In genomic region chr1:132054387-132054786, GRCm38 (mm10) we compare ENCODE assay signal across 26 mouse cellular contexts. TPM values are rescaled to one million over a fixed set of nuclear protein-coding genes. Genes with fewer than 3 reads are reported as not detected.
DNase-seq lines count a peak whose midpoint lies in the region; ATAC-seq and TF ChIP-seq lines count a peak whose summit lies in the region.
"Had no signal": no experiment of that assay in that cellular context is flagged by ENCODE, and none has a peak within 500 bp of the region (broad histone marks: within the 10 kb centered on the region; RNA-seq: fewer than 3 reads in every experiment).

No protein-coding gene starts in this region.

- H3K27me3 ChIP-seq in G1E (ENCODE audit: insufficient read depth, low read length), result peaks cover 67% of the 10 kb centered on the region
- no peaks in the 10 kb centered on the region for H3K27me3 ChIP-seq in hindbrain, postnatal 0 days (ENCODE audit: insufficient read depth, low read length)
- H3K27me3 ChIP-seq: embryonic facial prominence, embryonic 13.5 days; forebrain, embryonic 13.5 days had no signal

- peak; percentile 79 for DNase-seq in A20 (ENCODE audit: low read depth, low spot score)
- DNase-seq in G1E (ENCODE audit: low spot score), result peak; percentile 43
- no peak for DNase-seq in hindbrain, postnatal 0 days (ENCODE audit: low spot score)
- DNase-seq in adrenal gland, adult 8-10 months, result no peak
- DNase-seq in left cerebral cortex, postnatal 25 days (ENCODE audit: low spot score in 2 of 2), result no peak
- no peak for DNase-seq in heart, postnatal 36 days
- DNase-seq: adrenal gland, adult 2 months; adrenal gland, postnatal 25 days; cerebellum, adult 2 months; cerebellum, adult 9-11 months; cerebellum, postnatal 25 days; embryo, embryonic 11 days; gastrocnemius, postnatal 10 days; gastrocnemius, postnatal 36 days; heart, adult 11 months; heart, postnatal 4 days; kidney, adult 2 months had no signal

- peak; percentile 61 for ATAC-seq in G1E (ENCODE audit: extremely low read depth, insufficient number of reproducible peaks, low FRiP score, poor library complexity, severe bottlenecking)
- ATAC-seq in common myeloid progenitor, adult 5-6 weeks (replicated peaks; ENCODE audit: low read depth, poor library complexity, severe bottlenecking), result peak; percentile 89
- ATAC-seq in megakaryocyte progenitor cell, adult 5-6 weeks (replicated peaks; ENCODE audit: poor library complexity), result peak; percentile 81
- ATAC-seq in hindbrain, postnatal 0 days, result no peak
- ATAC-seq: forebrain, embryonic 13.5 days; forebrain, embryonic 16.5 days had no signal

- H3K4me2 ChIP-seq in hindbrain, postnatal 0 days (ENCODE audit: low read depth, low read length), result no peak overlapping the region
- H3K4me2 ChIP-seq: embryonic facial prominence, embryonic 13.5 days; forebrain, embryonic 13.5 days; heart, embryonic 11.5 days; hindbrain, embryonic 14.5 days had no signal

- H3K4me1 ChIP-seq in G1E (ENCODE audit: insufficient read depth, low read depth, low read length), result peaks cover 24% of the 10 kb centered on the region
- no peaks in the 10 kb centered on the region for H3K4me1 ChIP-seq in hindbrain, postnatal 0 days (ENCODE audit: insufficient read depth, low read length)
- H3K4me1 ChIP-seq: embryonic facial prominence, embryonic 10.5 days; embryonic facial prominence, embryonic 13.5 days had no signal

- no peaks in the 10 kb centered on the region for H3K36me3 ChIP-seq in G1E (replicated peaks)
- H3K36me3 ChIP-seq in hindbrain, postnatal 0 days (ENCODE audit: insufficient read depth, low read length), result no peaks in the 10 kb centered on the region
- H3K36me3 ChIP-seq: embryonic facial prominence, embryonic 10.5 days; embryonic facial prominence, embryonic 13.5 days had no signal

- H3K27ac ChIP-seq in hindbrain, postnatal 0 days, result no peak overlapping the region
- H3K27ac ChIP-seq: embryonic facial prominence, embryonic 10.5 days; embryonic facial prominence, embryonic 13.5 days; forebrain, embryonic 13.5 days; hindbrain, embryonic 14.5 days had no signal

- intact Hi-C loops in left cerebral cortex, postnatal 25 days (cut with DNase I), result no loop called here
- intact Hi-C loops in heart, postnatal 36 days (cut with DNase I), result no loop called here

- H3K4me3 ChIP-seq in G1E (ENCODE audit: low read depth, low read length), result no peak overlapping the region
- no peak overlapping the region for H3K4me3 ChIP-seq in hindbrain, postnatal 0 days (ENCODE audit: low read length)
- H3K4me3 ChIP-seq: embryonic facial prominence, embryonic 10.5 days; embryonic facial prominence, embryonic 13.5 days; erythroblast, embryonic 14.5 days; forebrain, embryonic 13.5 days had no signal

- no peak overlapping the region for H3K9ac ChIP-seq in hindbrain, postnatal 0 days (replicated peaks; ENCODE audit: low read length)
- H3K9ac ChIP-seq: embryonic facial prominence, embryonic 13.5 days; forebrain, embryonic 13.5 days; hindbrain, embryonic 14.5 days had no signal

- 95% methylated on average over 3 of the region's 3 CpGs for WGBS in hindbrain, postnatal 0 days

- H3K9me3 ChIP-seq in G1E (replicated peaks), result no peaks in the 10 kb centered on the region
- H3K9me3 ChIP-seq in hindbrain, postnatal 0 days (ENCODE audit: low read length), result no peaks in the 10 kb centered on the region
- H3K9me3 ChIP-seq: embryonic facial prominence, embryonic 10.5 days; embryonic facial prominence, embryonic 13.5 days; forebrain, embryonic 13.5 days had no signal

- TF ChIP-seq CTCF in G1E (IDR thresholded peaks at IDR 0.05; ENCODE audit: low read depth, low read length), result no peak
- no peak for TF ChIP-seq CTCF in hindbrain, postnatal 0 days (IDR thresholded peaks at IDR 0.05; ENCODE audit: low read depth)

RNA-seq across cellular contexts. Expression of gene Mfsd4a, which starts 13.5 kb away (rescaled TPM):
- not detected in 2 replicates for total RNA-seq in G1E (2014; fragmentation: Nextera tagmentation)
- 0.70 and 1.0 TPM in 2 replicates for total RNA-seq in G1E (2017)
- not detected in 2 replicates for polyA plus RNA-seq in G1E (2012)
- total RNA-seq in common myeloid progenitor, adult 5-6 weeks (2017), result 0.63 and 5.5 TPM in 2 replicates
- 0.52 TPM in 1 of 2 replicates, not detected in the other for total RNA-seq in megakaryocyte progenitor cell, adult 5-6 weeks (2015)
- 0.20 and 0.25 TPM in 2 replicates for total RNA-seq in megakaryocyte progenitor cell, adult 5-6 weeks (2017)
- 5.8 and 10.2 TPM in 2 replicates for total RNA-seq in hindbrain, postnatal 0 days (2014; rRNA removed)
- 8.4 and 9.1 TPM in 2 replicates for polyA plus RNA-seq in hindbrain, postnatal 0 days (2015; fragmentation: Nextera tagmentation; extraction: Ambion mirVana)
- total RNA-seq in adrenal gland, adult 8-10 months (2022), result 10 to 100 TPM; 29.5 to 40.9 (median 32.2) TPM
- 10 to 100 TPM; 73.5 to 87.6 TPM for total RNA-seq in left cerebral cortex, postnatal 25 days (2021)
- 1 to 10 TPM; 1.4 to 2.3 TPM for total RNA-seq in heart, postnatal 36 days (2021)
- polyA plus RNA-seq: erythroblast, embryonic 14.5 days had no signal

RNA-seq across cellular contexts. Expression of gene Elk4, which starts 47.0 kb away (rescaled TPM):
- total RNA-seq in G1E (2014; fragmentation: Nextera tagmentation) (166 and 187 TPM in 2 replicates), G1E (2017) (67.4 and 83.2 TPM in 2 replicates)
- 4.1 and 5.1 TPM in 2 replicates for polyA plus RNA-seq in G1E (2012)
- total RNA-seq in common myeloid progenitor, adult 5-6 weeks (2017), result 86.9 and 112 TPM in 2 replicates
- total RNA-seq in megakaryocyte progenitor cell, adult 5-6 weeks (2015), result 87.7 and 98.6 TPM in 2 replicates
- 44.3 and 73.1 TPM in 2 replicates for total RNA-seq in megakaryocyte progenitor cell, adult 5-6 weeks (2017)
- total RNA-seq in hindbrain, postnatal 0 days (2014; rRNA removed), result 18.8 and 22.4 TPM in 2 replicates
- polyA plus RNA-seq in hindbrain, postnatal 0 days (2015; fragmentation: Nextera tagmentation; extraction: Ambion mirVana), result 8.0 and 8.2 TPM in 2 replicates
- total RNA-seq in adrenal gland, adult 8-10 months (2022), result 100 to 1,000 TPM in 3 of 4 experiments, 10 to 100 TPM in 1; 91.7 to 118 (median 106) TPM
- total RNA-seq in left cerebral cortex, postnatal 25 days (2021), result 10 to 100 TPM; 52.6 TPM
- total RNA-seq in heart, postnatal 36 days (2021), result 10 to 100 TPM; 91.5 to 91.8 TPM

Comparison
In these comparisons a context has a peak if more than half of its experiments do, and no peak if none do; other contexts are left out.
1. DNase-seq: peak in A20 (single experiment) and G1E (single experiment); none in hindbrain, postnatal 0 days (single experiment), adrenal gland, adult 8-10 months (single experiment), left cerebral cortex, postnatal 25 days (0 of 2) and heart, postnatal 36 days (0 of 2).